Mouse (Mus musculus) right cerebral cortex, postnatal 36 days (tissue): ENCODE data around the gene Tjp2.

Experiments used
- DNase-seq, 2 experiments: peaks; one replicate each; pipeline ENCODE4 v3.0.0; 2022; ENCODE audit warnings: low spot score in 2 of 2, mixed read lengths in 1 of 2

Gene Tjp2

DNA sequence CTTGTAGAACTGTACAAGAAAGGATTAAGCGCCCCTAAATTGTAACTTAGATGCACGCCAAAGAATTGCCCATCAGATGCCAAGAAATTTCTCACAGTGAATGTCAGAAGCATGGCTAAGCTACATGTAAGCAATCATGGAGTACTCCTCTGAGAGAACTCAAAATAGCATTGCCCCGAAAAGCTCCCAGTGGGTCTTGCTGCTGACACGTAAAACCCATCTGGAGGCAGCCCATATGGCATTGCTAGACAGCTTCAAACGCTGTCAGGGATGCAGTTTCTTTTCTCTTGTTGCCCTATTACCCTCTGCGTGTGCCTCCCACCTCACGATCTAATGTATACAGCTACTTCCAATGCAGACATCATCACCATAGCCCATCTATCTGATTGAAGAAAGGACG is 166.0 kb downstream of the Tjp2 start:
- no peak for DNase-seq

- no peak for DNase-seq
Measured at GRCm38 (mm10) chr19:24058021-24058420, 166.8 kb downstream of the Tjp2 start.

DNA sequence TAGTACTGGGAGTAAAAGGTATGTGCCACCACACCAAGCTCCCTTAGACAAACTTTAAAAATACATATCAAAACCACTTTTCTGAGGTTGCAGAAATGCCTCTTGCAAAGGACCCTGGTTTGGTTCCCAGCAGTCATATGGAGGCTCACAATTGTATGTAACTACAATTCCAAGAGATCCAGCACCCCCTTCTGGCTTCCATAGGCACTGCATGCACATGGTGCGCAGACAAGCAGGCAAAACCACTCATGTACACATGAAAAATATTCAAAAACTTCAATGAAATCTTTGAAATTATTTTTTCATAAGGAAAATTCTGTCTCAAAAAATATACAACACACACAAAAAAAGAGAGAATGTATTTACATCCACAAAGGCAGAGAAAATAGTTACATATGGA is 167.9 kb downstream of the Tjp2 start:
- DNase-seq = no peak

DNA sequence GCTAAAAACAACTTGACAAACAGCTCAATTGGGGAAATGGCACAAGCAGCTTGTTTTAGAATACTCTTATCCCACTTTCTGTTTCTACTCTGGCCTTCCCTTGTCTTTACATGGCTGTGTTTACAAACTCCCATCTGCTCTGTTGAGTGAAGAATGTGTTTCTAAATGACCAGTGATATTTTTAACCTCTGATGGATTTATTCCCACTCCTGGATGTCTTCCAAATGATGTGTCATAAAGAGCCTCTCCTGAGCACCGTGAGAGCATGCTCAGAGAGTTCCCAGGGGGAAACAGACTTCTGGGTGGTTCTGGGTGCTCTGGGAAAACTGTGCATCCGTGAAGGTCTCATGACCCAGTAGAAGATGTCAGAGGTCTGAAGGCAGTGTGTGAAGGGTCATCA is 169.9 kb downstream of the Tjp2 start:
- DNase-seq = no peak

- no peak for DNase-seq
Measured at GRCm38 (mm10) chr19:24054265-24054664, 170.6 kb downstream of the Tjp2 start.

- no peak for DNase-seq
Measured at GRCm38 (mm10) chr19:24050514-24050913, 174.3 kb downstream of the Tjp2 start.

DNA sequence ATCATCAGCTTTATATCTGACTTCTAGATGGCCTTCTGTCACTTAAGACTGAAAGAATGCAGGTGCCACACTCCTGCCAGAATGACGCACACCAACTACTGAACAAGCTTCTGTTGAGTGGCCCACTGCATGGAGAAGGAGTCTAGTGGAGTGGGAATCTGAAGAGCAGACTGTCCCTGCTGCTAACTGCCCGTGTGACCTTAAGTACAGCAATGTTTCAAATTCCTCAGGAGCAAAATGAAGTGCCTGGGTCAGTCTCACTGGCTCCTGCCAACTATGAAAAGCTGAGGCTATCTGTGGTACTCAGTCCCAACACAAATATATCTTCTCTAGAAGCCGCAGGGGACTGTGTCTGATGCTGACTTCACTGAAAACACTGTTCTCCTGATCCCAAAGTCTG is 175.5 kb downstream of the Tjp2 start:
- DNase-seq = no peak

GRCm38 (mm10) chr19:24046395-24046993 is 178.3 kb downstream of the Tjp2 start:
- no peak for DNase-seq
